Mouse (Mus musculus): Measurements from ENCODE around the gene Ranbp1.

- no peak for TF ChIP-seq POLR2A (IDR thresholded peaks at IDR 0.05; ENCODE audit: borderline replicate concordance, low read depth, low read length)
- TF ChIP-seq CTCF (IDR thresholded peaks at IDR 0.05; ENCODE audit: low read depth, low read length): no peak
These were observed 31.0 kb downstream of the Ranbp1 start, which contains the start of gene Ccdc188 for GRCm38 (mm10) chr16:18217579-18217978.
